Mouse (Mus musculus): Measurements from ENCODE around the gene Rnf145.

DNA sequence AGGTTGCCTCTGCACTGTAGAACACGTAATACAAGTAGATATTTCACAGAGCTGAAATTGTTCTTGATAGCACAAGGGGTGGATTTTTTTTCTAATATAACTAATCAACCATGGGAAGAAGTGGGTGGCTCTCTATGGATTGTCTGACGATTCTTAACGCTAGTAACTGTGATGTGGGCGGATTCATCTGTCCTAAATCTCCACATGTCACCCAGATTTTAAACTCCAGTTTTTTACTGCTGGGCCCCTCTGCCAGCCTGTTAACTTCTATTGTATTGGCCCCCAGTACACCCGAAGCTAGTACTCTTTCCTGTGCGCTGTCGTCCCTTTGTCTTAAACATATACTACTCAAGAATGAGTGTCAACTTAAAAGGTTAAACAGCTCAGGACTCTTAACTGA is 8.4 kb upstream of the Rnf145 start:
- TF ChIP-seq CTCF (IDR thresholded peaks at IDR 0.05; ENCODE audit: insufficient read depth, low read depth, low read length): no peak
- TF ChIP-seq POLR2A (IDR thresholded peaks at IDR 0.05; ENCODE audit: insufficient read depth, low read depth, low read length): no peak

Measured in olfactory bulb, adult 2 months (tissue).